Mouse (Mus musculus) myocyte (in vitro differentiated cells): ENCODE measurements around the gene Arl15. TPM values are rescaled to one million over a fixed set of nuclear protein-coding genes. Genes with fewer than 3 reads are reported as not detected.

Experiments used
- H3K27me3 ChIP-seq: one replicate; pipeline ENCODE4 v1.6.1; 2011; ENCODE audit not compliant: control insufficient read depth, insufficient read depth, insufficient read length
- H3K36me3 ChIP-seq: one replicate; pipeline ENCODE4 v1.6.1; 2011; ENCODE audit not compliant: control insufficient read depth, insufficient read depth
- H3K4me2 ChIP-seq: one replicate; pipeline ENCODE4 v1.6.1; 2011; ENCODE audit warnings: low read depth, control low read depth
- H3K4me3 ChIP-seq: one replicate; pipeline ENCODE4 v1.5.1; 2011; ENCODE audit warnings: mild to moderate bottlenecking, control low read depth, moderate library complexity
- H3K79me2 ChIP-seq: one replicate; pipeline ENCODE4 v1.6.1; 2011; ENCODE audit not compliant: control insufficient read depth, insufficient read depth
- H3ac ChIP-seq: one replicate; pipeline ENCODE4 v1.6.1; 2011; ENCODE audit not compliant: control insufficient read depth, insufficient read length
- CEBPB ChIP-seq: IDR thresholded peaks from 2 replicates; pipeline ENCODE4 v1.6.1; 2011; ENCODE audit warnings: mild to moderate bottlenecking, moderate library complexity; ENCODE audit not compliant: poor library complexity, insufficient read depth, severe bottlenecking
- E2F4 ChIP-seq: IDR thresholded peaks from one replicate; pipeline ENCODE4 v1.6.1; 2011; ENCODE audit warnings: mild to moderate bottlenecking, control low read depth, moderate library complexity; ENCODE audit not compliant: insufficient read depth
- MAX ChIP-seq: IDR thresholded peaks from one replicate; pipeline ENCODE4 v1.6.1; 2011; ENCODE audit warnings: low read depth, mild to moderate bottlenecking, control low read depth
- MYOD1 ChIP-seq, 3 experiments: IDR thresholded peaks; one replicate each; pipeline ENCODE4 v1.6.1; 2011; ENCODE audit warnings: control low read depth in 2 of 3, low read depth in 2 of 3, mild to moderate bottlenecking in 2 of 3, moderate library complexity in 1 of 3; ENCODE audit not compliant: insufficient read length in 2 of 3, control insufficient read depth in 1 of 3
- MYOG ChIP-seq, 3 experiments: IDR thresholded peaks; one replicate each; pipeline ENCODE4 v1.6.1; 2011; ENCODE audit warnings: control low read depth in 2 of 3, low read depth in 2 of 3, mild to moderate bottlenecking in 2 of 3; ENCODE audit not compliant: insufficient read length in 2 of 3, control insufficient read depth in 1 of 3, insufficient read depth in 1 of 3
- POLR2A ChIP-seq: IDR thresholded peaks from one replicate; pipeline ENCODE4 v1.6.1; 2011; ENCODE audit warnings: low read depth, mild to moderate bottlenecking, control low read depth, moderate library complexity; ENCODE audit not compliant: insufficient read length
- POLR2AphosphoS2 ChIP-seq: IDR thresholded peaks from one replicate; pipeline ENCODE4 v1.6.1; 2011; ENCODE audit warnings: low read depth, control low read depth; ENCODE audit not compliant: insufficient read length
- REST ChIP-seq: IDR thresholded peaks from one replicate; pipeline ENCODE4 v1.6.1; 2011; ENCODE audit warnings: mild to moderate bottlenecking, control low read depth, moderate library complexity; ENCODE audit not compliant: insufficient read depth, insufficient read length
- SRF ChIP-seq: IDR thresholded peaks from one replicate; pipeline ENCODE4 v1.6.1; 2011; ENCODE audit warnings: low read depth; ENCODE audit not compliant: control insufficient read depth, insufficient read length
- TCF12 ChIP-seq: IDR thresholded peaks from one replicate; pipeline ENCODE4 v1.6.1; 2011; ENCODE audit warnings: mild to moderate bottlenecking, control low read depth; ENCODE audit not compliant: poor library complexity, insufficient read depth, severe bottlenecking
- TCF3 ChIP-seq: IDR thresholded peaks from one replicate; pipeline ENCODE4 v1.6.1; 2011; ENCODE audit warnings: low read depth, control low read depth; ENCODE audit not compliant: insufficient read length
- USF1 ChIP-seq: IDR thresholded peaks from one replicate; pipeline ENCODE4 v1.6.1; 2011; ENCODE audit warnings: low read depth, mild to moderate bottlenecking, control low read depth, moderate library complexity
- polyA plus RNA-seq: library from polyadenylated mRNA; unstranded; fragments of >200 nt; fragmentation: generic; extraction: Trizol; gene quantifications from one replicate; pipeline ENCODE4 v1.2.1, GENCODE M21; 2012; ENCODE audit warnings: missing spikeins

The Arl15 gene
- polyA plus RNA-seq, 1 experiment: 11.1 TPM

GRCm38 (mm10) chr13:113984491-113984890 is 190.2 kb downstream of the Arl15 start:
- no peak for TF ChIP-seq POLR2A
- no peak for TF ChIP-seq TCF12
- TF ChIP-seq SRF: no peak
- no peak overlapping the region for H3K4me3 ChIP-seq
- H3K36me3 ChIP-seq: no peaks in the 10 kb centered on the region
- H3ac ChIP-seq: no peak overlapping the region
- no peak overlapping the region for H3K4me2 ChIP-seq
- no peaks in the 10 kb centered on the region for H3K27me3 ChIP-seq
- H3K79me2 ChIP-seq: no peaks in the 10 kb centered on the region

GRCm38 (mm10) chr13:113986864-113987562 is 192.7 kb downstream of the Arl15 start:
- H3K27me3 ChIP-seq: no peaks in the 10 kb centered on the region
- H3K4me2 ChIP-seq: no peak overlapping the region
- no peaks in the 10 kb centered on the region for H3K36me3 ChIP-seq
- H3K4me3 ChIP-seq: no peak overlapping the region
- no peaks in the 10 kb centered on the region for H3K79me2 ChIP-seq
- TF ChIP-seq POLR2A (no peak), USF1 (no peak), POLR2AphosphoS2 (no peak)
- H3ac ChIP-seq: no peak overlapping the region

- Histone ChIP-seq H3K27me3 (no peaks in the 10 kb centered on the region), H3K4me3 (no peak overlapping the region), H3ac (no peak overlapping the region), H3K36me3 (no peaks in the 10 kb centered on the region), H3K79me2 (no peaks in the 10 kb centered on the region), H3K4me2 (no peak overlapping the region)
- TF ChIP-seq TCF12 (no peak), MYOD1 (IDR thresholded peaks at IDR 0.05; ENCODE audit: control insufficient read depth in 1 of 3, insufficient read length in 2 of 3, low read depth in 2 of 3) (no peak), USF1 (no peak), E2F4 (no peak), MYOG (IDR thresholded peaks at IDR 0.05; ENCODE audit: control insufficient read depth in 1 of 3, insufficient read depth in 1 of 3, insufficient read length in 2 of 3, low read depth in 2 of 3) (no peak), SRF (no peak), REST (no peak), POLR2A (no peak), MAX (no peak), POLR2AphosphoS2 (no peak), CEBPB (no peak), TCF3 (no peak)
Observed at GRCm38 (mm10) chr13:113990247-113990646, 195.9 kb downstream of the Arl15 start.

GRCm38 (mm10) chr13:113990701-113991100 is 196.4 kb downstream of the Arl15 start:
- Histone ChIP-seq H3K4me2 (no peak overlapping the region), H3ac (no peak overlapping the region), H3K36me3 (no peaks in the 10 kb centered on the region), H3K27me3 (no peaks in the 10 kb centered on the region), H3K79me2 (no peaks in the 10 kb centered on the region), H3K4me3 (no peak overlapping the region)
- no peak for TF ChIP-seq E2F4
- no peak for TF ChIP-seq POLR2A
- TF ChIP-seq TCF3: no peak
- no peak for TF ChIP-seq CEBPB
- TF ChIP-seq TCF12: no peak
- TF ChIP-seq SRF: no peak
- no peak for TF ChIP-seq MAX
- no peak for TF ChIP-seq REST
- TF ChIP-seq USF1: no peak
- no peak for TF ChIP-seq MYOD1 (IDR thresholded peaks at IDR 0.05; ENCODE audit: control insufficient read depth in 1 of 3, insufficient read length in 2 of 3, low read depth in 2 of 3)
- TF ChIP-seq POLR2AphosphoS2: no peak
- no peak for TF ChIP-seq MYOG (IDR thresholded peaks at IDR 0.05; ENCODE audit: control insufficient read depth in 1 of 3, insufficient read depth in 1 of 3, insufficient read length in 2 of 3, low read depth in 2 of 3)

GRCm38 (mm10) chr13:113993066-113993465 is 198.8 kb downstream of the Arl15 start:
- no peaks in the 10 kb centered on the region for H3K27me3 ChIP-seq
- H3ac ChIP-seq: no peak overlapping the region
- H3K79me2 ChIP-seq: no peaks in the 10 kb centered on the region
- H3K4me2 ChIP-seq: no peak overlapping the region
- TF ChIP-seq CEBPB (no peak), TCF3 (no peak), REST (no peak), MAX (no peak), E2F4 (no peak), SRF (no peak), MYOG (IDR thresholded peaks at IDR 0.05; ENCODE audit: control insufficient read depth in 1 of 3, insufficient read depth in 1 of 3, insufficient read length in 2 of 3, low read depth in 2 of 3) (no peak), POLR2A (no peak), MYOD1 (IDR thresholded peaks at IDR 0.05; ENCODE audit: control insufficient read depth in 1 of 3, insufficient read length in 2 of 3, low read depth in 2 of 3) (no peak)
- H3K36me3 ChIP-seq: no peaks in the 10 kb centered on the region
- no peak overlapping the region for H3K4me3 ChIP-seq
